Mouse (Mus musculus): ENCODE measurements at regions not wholly inside any gene's neighbourhood (a gene's known extent, or its start where the extent isn't known, plus 50 kb on each side); places are given as distances from the start of the nearest gene placed in this dataset.
"Not testable (repeated sequence)": the region's sequence is repeated elsewhere in the genome, so short reads cannot be mapped to it uniquely, and the experiment has no call there.

- no peaks in the 10 kb centered on the region for H3K27me3 ChIP-seq (replicated peaks; ENCODE audit: control insufficient read depth, insufficient read depth, low read length)
- no peak overlapping the region for H3K27ac ChIP-seq (ENCODE audit: insufficient read depth, low read depth, low read length)
- H3K36me3 ChIP-seq (ENCODE audit: control insufficient read depth, insufficient read depth, low read length): no peaks in the 10 kb centered on the region
- 88% methylated on average over 7 of the region's 7 CpGs for WGBS
- no peak overlapping the region for H3K4me3 ChIP-seq (ENCODE audit: insufficient read depth, low read depth, low read length)
- no peak for DNase-seq
- no peaks in the 10 kb centered on the region for H3K4me1 ChIP-seq (ENCODE audit: control insufficient read depth, insufficient read depth, low read length)
- no peak for TF ChIP-seq CTCF (conservative IDR thresholded peaks at IDR 0.05; ENCODE audit: insufficient read depth, insufficient read length, low read depth, low read length)
- TF ChIP-seq POLR2A (IDR thresholded peaks at IDR 0.05; ENCODE audit: low read depth, low read length): no peak
Observed at GRCm38 (mm10) chr16:73538040-73538439, 873.6 kb downstream of the Robo2 start.

- H3K27me3 ChIP-seq (replicated peaks; ENCODE audit: control insufficient read depth, insufficient read depth, low read length): no peaks in the 10 kb centered on the region
- DNase-seq: no peak
- H3K27ac ChIP-seq (ENCODE audit: insufficient read depth, low read depth, low read length): no peak overlapping the region
- no peaks in the 10 kb centered on the region for H3K4me1 ChIP-seq (ENCODE audit: control insufficient read depth, insufficient read depth, low read length)
- no peak overlapping the region for H3K4me3 ChIP-seq (ENCODE audit: insufficient read depth, low read depth, low read length)
- no peaks in the 10 kb centered on the region for H3K36me3 ChIP-seq (ENCODE audit: control insufficient read depth, insufficient read depth, low read length)
- no peak for TF ChIP-seq CTCF (conservative IDR thresholded peaks at IDR 0.05; ENCODE audit: insufficient read depth, insufficient read length, low read depth, low read length)
- no peak for TF ChIP-seq POLR2A (IDR thresholded peaks at IDR 0.05; ENCODE audit: low read depth, low read length)
- 85% methylated on average over 7 of the region's 7 CpGs for WGBS
Observed at GRCm38 (mm10) chr16:73537541-73537940, 874.1 kb downstream of the Robo2 start.

GRCm38 (mm10) chr16:73530191-73530590 is 881.4 kb downstream of the Robo2 start:
- Histone ChIP-seq H3K36me3 (ENCODE audit: control insufficient read depth, insufficient read depth, low read length) (no peaks in the 10 kb centered on the region), H3K27me3 (replicated peaks; ENCODE audit: control insufficient read depth, insufficient read depth, low read length) (no peaks in the 10 kb centered on the region), H3K4me3 (ENCODE audit: insufficient read depth, low read depth, low read length) (no peak overlapping the region), H3K27ac (ENCODE audit: insufficient read depth, low read depth, low read length) (no peak overlapping the region), H3K4me1 (ENCODE audit: control insufficient read depth, insufficient read depth, low read length) (no peaks in the 10 kb centered on the region)
- peak; percentile 16 for DNase-seq
- 18% methylated on average over 10 of the region's 10 CpGs for WGBS
- TF ChIP-seq POLR2A (IDR thresholded peaks at IDR 0.05; ENCODE audit: low read depth, low read length) (no peak), CTCF (conservative IDR thresholded peaks at IDR 0.05; ENCODE audit: insufficient read depth, insufficient read length, low read depth, low read length) (no peak)

- not testable (repeated sequence) for H3K4me1 ChIP-seq (ENCODE audit: control insufficient read depth, insufficient read depth, low read length); H3K27me3 ChIP-seq (replicated peaks; ENCODE audit: control insufficient read depth, insufficient read depth, low read length); H3K36me3 ChIP-seq (ENCODE audit: control insufficient read depth, insufficient read depth, low read length); DNase-seq; H3K4me3 ChIP-seq (ENCODE audit: insufficient read depth, low read depth, low read length); H3K27ac ChIP-seq (ENCODE audit: insufficient read depth, low read depth, low read length)
- WGBS: 76% methylated on average over 3 of the region's 3 CpGs
Observed at GRCm38 (mm10) chr16:73522931-73523330, 888.7 kb downstream of the Robo2 start.

- Histone ChIP-seq H3K4me3 (ENCODE audit: insufficient read depth, low read depth, low read length) (no peak overlapping the region), H3K36me3 (ENCODE audit: control insufficient read depth, insufficient read depth, low read length) (no peaks in the 10 kb centered on the region), H3K4me1 (ENCODE audit: control insufficient read depth, insufficient read depth, low read length) (no peaks in the 10 kb centered on the region), H3K27me3 (replicated peaks; ENCODE audit: control insufficient read depth, insufficient read depth, low read length) (no peaks in the 10 kb centered on the region), H3K27ac (ENCODE audit: insufficient read depth, low read depth, low read length) (no peak overlapping the region)
- DNase-seq: no peak
- TF ChIP-seq CTCF (conservative IDR thresholded peaks at IDR 0.05; ENCODE audit: insufficient read depth, insufficient read length, low read depth, low read length): no peak
- TF ChIP-seq POLR2A (IDR thresholded peaks at IDR 0.05; ENCODE audit: low read depth, low read length): no peak
Observed at GRCm38 (mm10) chr16:73504759-73505158, 906.9 kb downstream of the Robo2 start.

GRCm38 (mm10) chr16:73498636-73499208 is 912.9 kb downstream of the Robo2 start:
- DNase-seq: no peak
- Histone ChIP-seq H3K27me3 (replicated peaks; ENCODE audit: control insufficient read depth, insufficient read depth, low read length) (no peaks in the 10 kb centered on the region), H3K4me3 (ENCODE audit: insufficient read depth, low read depth, low read length) (no peak overlapping the region), H3K4me1 (ENCODE audit: control insufficient read depth, insufficient read depth, low read length) (no peaks in the 10 kb centered on the region), H3K27ac (ENCODE audit: insufficient read depth, low read depth, low read length) (no peak overlapping the region), H3K36me3 (ENCODE audit: control insufficient read depth, insufficient read depth, low read length) (no peaks in the 10 kb centered on the region)
- WGBS: 79% methylated on average over 1 of the region's 1 CpGs
- TF ChIP-seq CTCF (conservative IDR thresholded peaks at IDR 0.05; ENCODE audit: insufficient read depth, insufficient read length, low read depth, low read length): no peak
- no peak for TF ChIP-seq POLR2A (IDR thresholded peaks at IDR 0.05; ENCODE audit: low read depth, low read length)

GRCm38 (mm10) chr16:73483214-73483856 is 928.3 kb downstream of the Robo2 start:
- no peak for DNase-seq
- no peaks in the 10 kb centered on the region for H3K4me1 ChIP-seq (ENCODE audit: control insufficient read depth, insufficient read depth, low read length)
- TF ChIP-seq POLR2A (IDR thresholded peaks at IDR 0.05; ENCODE audit: low read depth, low read length) (no peak), CTCF (conservative IDR thresholded peaks at IDR 0.05; ENCODE audit: insufficient read depth, insufficient read length, low read depth, low read length) (no peak)

More at GRCm38 (mm10) chr16:73483214-73483856, 928.3 kb downstream of the Robo2 start:
- Histone ChIP-seq H3K27ac (ENCODE audit: insufficient read depth, low read depth, low read length) (no peak overlapping the region), H3K4me3 (ENCODE audit: insufficient read depth, low read depth, low read length) (no peak overlapping the region), H3K27me3 (replicated peaks; ENCODE audit: control insufficient read depth, insufficient read depth, low read length) (no peaks in the 10 kb centered on the region), H3K36me3 (ENCODE audit: control insufficient read depth, insufficient read depth, low read length) (no peaks in the 10 kb centered on the region)
- WGBS: 80% methylated on average over 2 of the region's 2 CpGs
